Mouse (Mus musculus) thymus, postnatal 0 days (tissue): ENCODE measurements around the gene Qrfpr. TPM values are rescaled to one million over a fixed set of nuclear protein-coding genes. Genes with fewer than 3 reads are reported as not detected.

Experiments
- DNase-seq: peaks from one replicate; pipeline ENCODE4 v3.0.0-alpha.2; 2015; ENCODE audit warnings: low spot score
- polyA plus RNA-seq: library from polyadenylated mRNA; unstranded; fragments of >200 nt; fragmentation: Nextera tagmentation; extraction: Ambion mirVana; gene quantifications from 2 replicates; pipeline ENCODE4 v1.2.1, GENCODE M21; 2015

Gene Qrfpr
- 1.3 and 2.0 TPM in 2 replicates for polyA plus RNA-seq

GRCm38 (mm10) chr3:36221743-36222682, at the start of gene Qrfpr:
TSS of gene Qrfpr (minus strand) at chr3:36222313.
- no peak for DNase-seq

DNA sequence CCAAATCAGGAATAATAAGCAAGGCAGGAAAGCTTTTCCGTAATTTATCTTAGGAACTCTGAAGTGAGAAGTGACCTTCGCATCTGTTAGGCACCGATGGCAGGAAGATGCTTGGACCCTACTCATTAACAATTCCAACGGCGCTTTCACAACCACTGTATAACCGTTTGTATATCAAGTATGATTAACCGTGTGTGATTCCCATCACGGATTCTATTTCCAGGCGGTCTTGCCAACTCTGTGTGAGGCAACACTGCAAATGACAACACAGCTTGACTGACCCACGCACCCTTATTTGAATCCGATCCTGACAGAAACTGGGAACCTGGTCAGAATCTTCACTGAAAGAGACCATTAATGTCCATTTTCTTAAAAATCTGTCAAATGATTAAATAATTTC, 41.8 kb upstream of the Qrfpr start:
- DNase-seq, result no peak

- no peak for DNase-seq
These were observed 41.2 kb upstream of the Qrfpr start for GRCm38 (mm10) chr3:36263265-36263664.

DNA sequence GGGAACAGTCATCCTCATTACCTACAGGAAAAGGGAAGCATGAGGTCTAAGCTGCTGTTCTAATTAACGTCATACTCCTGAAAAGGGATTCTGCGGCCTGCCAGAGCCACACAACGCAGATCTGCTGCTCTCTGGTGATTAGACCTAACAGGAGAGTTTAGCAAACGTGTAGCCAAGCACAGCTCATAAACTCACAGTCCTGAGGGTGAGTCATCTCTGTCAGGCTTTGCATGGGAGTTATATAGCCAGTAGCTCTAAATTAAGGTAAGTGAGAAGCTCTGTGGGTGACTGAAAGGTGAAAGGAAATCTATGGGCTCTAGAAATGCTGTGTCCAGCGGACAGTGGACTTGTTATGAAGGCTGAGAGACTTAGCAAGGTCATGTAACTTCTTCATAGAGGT, 28.5 kb upstream of the Qrfpr start:
- no peak for DNase-seq

DNA sequence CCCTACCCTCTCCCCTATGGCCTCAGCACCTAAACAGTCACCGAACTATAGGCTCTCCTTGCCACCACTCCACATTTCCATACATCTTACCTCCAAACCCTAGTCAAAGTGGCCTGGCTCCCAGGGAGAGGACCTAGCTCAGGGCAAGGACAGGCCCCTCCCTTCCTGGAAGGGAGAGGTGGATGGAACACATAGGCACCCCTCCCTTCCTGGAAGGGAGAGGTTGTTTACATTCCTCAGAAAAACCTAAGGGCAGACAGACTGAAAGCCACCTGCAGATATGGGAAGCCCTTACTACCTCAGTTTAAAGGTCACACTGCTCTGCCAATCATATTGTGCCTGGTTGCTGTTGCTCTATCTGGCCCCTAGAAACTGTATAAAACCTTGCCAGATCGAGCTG, 26.3 kb upstream of the Qrfpr start:
- no peak for DNase-seq

DNA sequence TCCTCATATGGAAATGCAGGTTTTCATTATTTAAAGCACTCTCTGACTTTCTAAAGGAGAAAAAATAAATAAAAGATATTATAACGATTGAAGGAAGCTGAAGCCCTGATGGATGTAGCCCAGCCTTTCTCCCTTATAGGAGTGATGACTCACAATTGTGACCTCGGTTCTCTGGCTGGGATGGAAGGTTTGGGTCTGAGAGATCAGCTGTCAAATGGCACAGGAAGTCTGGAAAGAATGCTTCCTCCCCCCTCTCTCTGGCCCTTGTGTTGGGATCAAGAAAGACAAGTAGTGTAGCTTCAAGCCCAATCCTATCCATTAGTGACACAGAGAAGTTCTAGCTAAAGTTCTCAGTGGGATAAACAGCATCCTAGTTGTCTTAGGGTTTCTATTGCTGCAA, 7.8 kb upstream of the Qrfpr start:
- DNase-seq, result no peak

DNA sequence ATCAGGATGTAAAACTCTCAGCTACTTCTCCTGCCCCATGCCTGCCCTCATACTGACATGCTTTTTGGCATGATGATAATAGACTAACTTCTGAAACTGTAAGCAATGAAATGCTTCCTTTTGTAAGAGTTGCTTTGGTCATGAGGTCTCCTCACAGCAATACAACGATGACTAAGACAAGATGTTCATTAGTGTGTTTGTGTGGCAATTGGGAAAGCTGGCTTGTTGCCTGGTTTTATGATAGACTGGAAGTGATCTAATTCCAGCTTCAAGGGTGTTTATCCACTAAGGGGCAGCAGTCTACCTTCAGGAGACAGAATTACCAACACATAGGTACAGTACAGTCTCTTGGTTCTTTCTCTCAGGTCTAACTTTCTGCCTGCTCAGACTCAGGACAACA, 5.1 kb upstream of the Qrfpr start:
- DNase-seq, result no peak

DNA sequence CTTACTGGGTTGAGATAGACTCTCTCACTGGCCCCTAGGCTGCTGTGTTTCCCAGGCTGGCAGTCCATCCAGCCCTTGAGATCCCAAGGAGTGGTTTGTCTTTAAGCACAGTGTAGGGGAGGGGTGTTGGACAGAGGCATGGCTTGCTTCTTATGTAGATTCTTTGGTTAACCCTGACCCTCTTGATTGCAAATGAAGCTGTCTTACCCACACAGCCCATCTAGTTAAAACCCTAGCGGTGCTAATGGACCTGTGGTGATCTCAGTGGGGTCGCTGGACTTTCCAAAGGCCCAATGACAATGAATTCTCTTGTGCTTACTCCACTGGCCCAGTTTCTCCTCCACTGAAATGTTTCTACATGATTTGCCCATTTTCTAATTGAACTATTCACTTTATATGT, 1.2 kb upstream of the Qrfpr start:
- no peak for DNase-seq

GRCm38 (mm10) chr3:36212758-36213157, 9.4 kb downstream of the Qrfpr start:
- DNase-seq, result no peak

DNA sequence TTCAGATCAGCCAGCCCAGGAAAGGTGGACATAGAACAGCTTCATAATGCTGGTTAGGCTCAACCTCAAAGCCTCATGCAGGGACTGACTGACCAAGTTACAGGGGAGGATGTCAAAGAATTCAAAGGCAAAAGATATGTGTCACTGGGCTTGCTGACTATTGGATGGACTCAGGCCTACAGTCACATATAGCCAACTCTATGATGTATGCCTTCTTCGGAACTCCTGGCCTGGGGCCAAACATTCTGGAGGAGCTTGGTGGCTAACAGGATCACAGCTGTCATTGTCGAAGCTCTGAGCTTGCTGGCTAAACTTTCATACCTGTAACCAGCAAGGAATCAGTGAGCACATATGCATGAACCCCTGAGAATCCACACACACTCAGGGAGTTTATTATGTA, 11.2 kb downstream of the Qrfpr start:
- DNase-seq, result no peak

DNA sequence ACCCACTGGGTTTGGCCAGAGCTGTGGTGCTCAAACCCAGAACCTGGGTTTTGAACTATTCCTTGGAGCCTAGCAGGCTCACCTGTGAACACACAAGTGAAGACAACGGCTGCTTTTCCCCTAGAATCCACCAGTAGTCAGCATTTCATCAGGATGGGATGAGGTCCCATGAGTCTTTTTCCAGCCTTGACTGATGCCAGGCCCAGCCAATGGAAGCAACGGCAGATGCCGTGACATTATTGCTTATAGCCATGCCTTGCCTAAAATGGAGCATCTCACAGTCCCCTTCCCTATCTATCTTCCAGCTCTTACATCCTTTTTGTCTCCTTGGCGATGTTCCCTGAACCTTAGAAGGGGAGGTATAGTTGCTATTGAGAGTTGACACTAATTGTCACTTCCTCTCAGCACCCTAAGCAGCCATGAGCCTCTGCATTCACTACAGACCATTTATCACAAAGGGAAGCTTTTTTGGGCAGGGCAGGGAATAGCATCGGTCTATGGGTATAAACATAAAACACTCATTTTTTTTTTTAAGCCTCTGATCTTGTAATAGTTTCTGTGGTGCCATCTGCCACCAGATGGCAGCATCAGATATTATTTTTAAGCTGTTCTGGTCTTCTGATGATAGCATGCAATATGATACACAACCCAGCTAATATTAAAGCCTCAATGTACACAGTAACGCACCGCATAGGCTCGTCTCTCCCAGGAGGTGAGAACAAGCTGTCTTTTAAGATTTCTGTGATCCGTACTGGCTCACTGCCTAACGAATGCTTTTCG, 12.1 kb downstream of the Qrfpr start:
- peak; percentile 26 for DNase-seq

GRCm38 (mm10) chr3:36207520-36208264, 14.4 kb downstream of the Qrfpr start:
- no peak for DNase-seq

- no peak for DNase-seq
These were observed 19.2 kb downstream of the Qrfpr start for GRCm38 (mm10) chr3:36202932-36203331.

DNA sequence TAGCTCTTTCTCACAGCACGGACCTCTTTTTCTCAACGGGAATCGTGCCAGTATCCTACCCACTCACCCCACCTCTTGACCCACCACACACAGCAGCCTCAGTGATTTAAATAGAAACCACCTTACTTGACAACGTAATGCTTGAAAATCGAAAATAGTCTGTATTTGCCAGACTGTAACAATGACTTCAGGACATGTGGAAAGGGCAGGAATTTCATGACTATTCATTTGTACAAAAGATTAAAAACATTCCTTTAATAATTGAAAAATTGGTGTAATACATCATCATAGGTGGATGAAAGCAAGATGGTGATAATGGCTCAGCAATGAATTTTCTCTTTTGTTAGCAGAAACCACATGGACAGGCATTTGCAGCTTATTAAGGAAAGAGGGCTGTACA, 21.0 kb downstream of the Qrfpr start:
- DNase-seq, result no peak

GRCm38 (mm10) chr3:36189243-36189642, 32.9 kb downstream of the Qrfpr start:
- DNase-seq, result no peak

GRCm38 (mm10) chr3:36186510-36186909, 35.6 kb downstream of the Qrfpr start:
- DNase-seq, result no peak

DNA sequence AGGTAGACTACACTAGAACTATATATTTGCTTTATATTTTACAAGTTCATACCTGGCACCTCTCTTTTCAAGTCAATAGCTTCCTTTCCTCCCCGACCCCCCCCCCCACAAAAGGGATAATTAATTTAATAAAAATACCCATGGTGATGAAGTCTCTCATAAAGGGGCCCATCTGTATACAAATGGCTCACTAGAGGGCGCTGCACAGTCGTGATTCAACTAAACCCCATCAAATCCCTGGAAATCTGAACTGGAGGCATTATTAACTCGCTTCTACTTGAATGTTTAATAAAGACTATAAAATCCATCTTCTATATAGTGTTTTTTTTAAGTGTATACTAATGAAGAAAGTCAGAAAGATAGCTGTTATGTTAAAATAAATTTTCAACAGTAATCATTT, 40.6 kb downstream of the Qrfpr start:
- peak; percentile 24 for DNase-seq

- no peak for DNase-seq
These were observed 48.4 kb downstream of the Qrfpr start for GRCm38 (mm10) chr3:36173761-36174160.

DNA sequence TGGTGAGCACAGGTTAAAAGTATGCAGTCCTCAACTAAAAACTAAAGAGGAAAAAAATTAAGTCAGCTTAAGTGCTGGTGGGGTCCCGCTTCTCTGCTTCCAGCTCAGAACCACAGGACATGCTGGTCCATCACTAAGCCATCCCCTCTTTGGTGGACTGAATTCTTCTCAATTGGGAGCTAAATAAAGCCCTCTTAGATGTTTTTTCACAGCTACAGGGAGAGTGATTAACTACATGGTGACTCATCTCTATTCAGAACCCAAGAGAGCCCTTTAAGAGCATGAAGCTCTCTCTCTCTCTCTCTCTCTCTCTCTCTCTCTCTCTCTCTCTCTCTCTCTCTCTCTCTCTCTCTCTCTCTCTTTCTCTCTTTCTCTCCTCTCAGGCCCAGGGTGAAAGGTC, 50.8 kb downstream of the Qrfpr start:
- no peak for DNase-seq

DNA sequence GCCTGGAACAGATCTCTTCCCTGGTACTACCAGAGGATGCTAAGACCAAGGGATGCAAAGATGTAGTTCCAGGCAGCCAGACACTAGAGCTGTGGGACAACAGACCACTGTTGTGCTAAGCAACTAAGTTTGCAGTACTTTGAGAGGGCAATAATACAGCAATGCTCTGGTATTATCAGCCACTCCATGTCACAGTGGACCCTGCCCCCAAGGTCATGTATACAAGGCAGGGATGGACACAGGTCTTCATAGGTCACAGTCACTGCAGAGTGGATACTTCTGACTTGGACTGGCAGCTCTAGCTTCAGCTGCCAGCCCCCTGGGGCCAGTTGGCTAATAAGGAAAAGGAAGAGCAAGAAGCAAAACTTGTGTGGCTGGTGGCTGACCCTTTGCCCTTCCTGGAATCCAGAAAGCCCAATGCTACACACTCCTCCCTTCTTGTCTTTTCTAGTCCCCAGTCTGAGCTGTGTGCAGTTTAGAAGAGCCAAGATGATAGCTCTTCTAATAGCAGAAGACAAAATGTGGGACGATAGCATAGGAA, 51.4 kb downstream of the Qrfpr start:
- no peak for DNase-seq

- no peak for DNase-seq
These were observed 66.8 kb downstream of the Qrfpr start for GRCm38 (mm10) chr3:36155268-36155667.
